Mouse (Mus musculus): ENCODE measurements at regions not wholly inside any gene's neighbourhood (a gene's known extent, or its start where the extent isn't known, plus 50 kb on each side); places are given as distances from the start of the nearest gene placed in this dataset.

DNA sequence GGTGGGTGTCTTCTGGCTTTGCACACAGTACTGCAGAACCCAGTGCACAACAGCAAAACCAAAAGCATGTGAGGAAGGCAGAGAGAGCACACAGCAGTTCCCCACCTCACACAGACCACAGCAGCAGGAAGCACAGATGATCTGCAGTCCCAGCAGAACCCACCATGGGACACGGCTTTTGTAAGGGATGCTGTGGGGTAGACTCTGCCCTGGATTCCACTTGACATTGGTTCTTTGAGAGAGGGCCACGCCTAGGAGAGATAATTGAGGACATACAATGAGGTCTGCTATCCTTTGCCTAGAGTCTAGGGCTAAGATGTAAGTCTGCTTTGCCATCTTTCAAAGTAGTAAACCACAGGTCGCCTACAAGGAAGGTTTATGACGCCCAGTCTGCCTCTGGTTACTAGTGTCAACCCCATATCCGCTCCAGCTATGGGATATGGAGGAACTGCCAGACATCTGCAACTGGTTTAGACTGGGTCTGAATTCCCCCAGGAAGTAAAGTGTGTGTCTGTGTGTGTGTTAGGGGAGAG is 89.3 kb upstream of the Tnfaip3 start:
- Histone ChIP-seq H3K9me3 (replicated peaks) (no peaks in the 10 kb centered on the region), H3K4me1 (replicated peaks) (no peaks in the 10 kb centered on the region), H3K4me2 (no peak overlapping the region), H3K36me3 (replicated peaks) (no peaks in the 10 kb centered on the region), H3K27ac (replicated peaks) (no peak overlapping the region), H3K4me3 (replicated peaks) (no peak overlapping the region), H3K9ac (no peak overlapping the region), H3K27me3 (no peaks in the 10 kb centered on the region)
- WGBS (ENCODE audit: insufficient replicate concordance), result 25% methylated on average over 5 of the region's 5 CpGs
- no peak for ATAC-seq (ENCODE audit: insufficient read depth)

DNA sequence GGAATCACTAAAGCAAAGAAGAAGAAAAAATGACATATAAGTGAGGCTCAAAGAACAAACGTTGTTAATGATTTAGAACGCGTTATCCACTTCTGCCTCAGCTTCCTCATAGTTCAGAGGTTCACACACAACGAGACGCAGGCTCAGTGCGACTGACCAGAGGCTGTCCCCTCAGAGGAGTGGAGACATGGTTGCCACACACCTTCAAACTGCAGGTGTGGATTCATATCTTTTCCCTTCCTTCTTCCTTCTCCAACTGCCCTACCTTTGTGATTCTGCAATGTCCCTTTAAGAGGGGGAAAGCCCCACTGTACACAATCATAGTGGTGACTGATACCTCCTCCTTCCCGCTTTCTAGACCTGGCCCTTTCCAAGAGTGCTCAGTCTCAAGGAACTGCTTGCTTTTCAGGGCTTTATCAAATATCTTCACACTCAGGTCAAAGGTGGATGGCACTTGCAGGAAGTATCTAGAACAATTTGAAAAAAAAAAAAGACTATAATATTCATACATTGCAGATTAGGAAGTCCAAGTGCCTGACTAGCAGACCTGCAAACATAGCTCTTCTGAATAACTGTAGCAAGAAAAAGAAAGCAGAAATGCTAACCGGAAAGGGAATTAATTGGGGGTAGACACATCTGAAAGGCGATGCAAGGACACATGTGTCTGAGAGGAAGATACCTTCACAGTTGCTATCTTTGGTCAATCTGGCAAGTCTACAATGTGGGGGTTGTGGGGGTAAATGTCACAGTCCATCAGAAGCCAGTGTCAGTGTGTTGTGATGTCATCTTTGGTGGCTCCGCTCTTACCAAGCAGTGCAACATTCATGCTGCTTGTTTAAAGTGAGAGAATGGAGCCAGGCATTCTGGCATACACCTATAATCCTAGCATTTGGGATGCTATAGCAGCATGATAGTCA is 84.2 kb upstream of the Tnfaip3 start:
- WGBS (ENCODE audit: insufficient replicate concordance), result 45% methylated on average over 10 of the region's 10 CpGs
- no peak overlapping the region for H3K4me2 ChIP-seq
- no peaks in the 10 kb centered on the region for H3K9me3 ChIP-seq (replicated peaks)
- no peak for ATAC-seq (ENCODE audit: insufficient read depth)
- H3K4me3 ChIP-seq (replicated peaks), result no peak overlapping the region
- no peak overlapping the region for H3K27ac ChIP-seq (replicated peaks)
- no peaks in the 10 kb centered on the region for H3K27me3 ChIP-seq
- no peaks in the 10 kb centered on the region for H3K36me3 ChIP-seq (replicated peaks)
- no peak overlapping the region for H3K9ac ChIP-seq
- no peaks in the 10 kb centered on the region for H3K4me1 ChIP-seq (replicated peaks)

DNA sequence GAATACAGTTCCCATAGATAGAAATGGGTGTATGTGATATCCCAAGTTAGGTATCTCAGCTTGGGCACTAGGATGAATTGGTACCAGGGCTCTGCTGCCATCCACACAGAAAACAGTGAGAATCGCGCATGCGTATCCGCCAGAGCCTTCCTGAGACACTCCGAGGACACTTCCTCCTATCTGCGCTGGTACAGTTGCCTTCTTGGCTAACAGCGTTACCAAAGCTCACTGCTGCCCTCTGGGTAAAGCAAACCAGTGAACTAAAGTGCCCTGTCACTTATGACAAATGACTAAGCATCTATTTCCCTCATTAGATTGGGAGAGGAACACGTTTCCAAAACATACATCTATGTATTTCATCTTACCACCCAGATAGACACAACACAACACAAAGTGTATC is 78.8 kb upstream of the Tnfaip3 start:
- peak; percentile 42; the same call in 1 of the 2 replicates for ATAC-seq (ENCODE audit: insufficient read depth)
- 6% methylated on average over 8 of the region's 8 CpGs for WGBS (ENCODE audit: insufficient replicate concordance)

DNA sequence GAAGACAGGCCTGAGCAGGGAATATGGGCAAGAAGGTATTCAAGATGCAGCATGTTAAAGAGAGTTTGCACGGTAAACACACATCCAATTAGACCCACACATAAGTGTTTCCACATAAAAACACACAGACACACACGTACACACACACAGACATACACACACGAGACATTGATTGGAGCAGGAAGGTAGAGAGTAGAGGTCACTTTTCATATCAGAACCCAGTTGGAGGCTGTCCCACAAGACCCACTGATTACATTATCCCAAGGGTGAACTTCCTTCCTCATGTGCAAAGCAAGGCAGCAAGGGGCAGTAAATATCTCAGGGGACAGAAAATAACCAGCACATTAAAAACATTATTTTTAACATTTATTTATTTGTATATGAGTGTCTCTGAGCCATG is 78.2 kb upstream of the Tnfaip3 start:
- Histone ChIP-seq H3K9ac (no peak overlapping the region), H3K4me3 (replicated peaks) (no peak overlapping the region), H3K9me3 (replicated peaks) (no peaks in the 10 kb centered on the region), H3K27me3 (no peaks in the 10 kb centered on the region), H3K27ac (replicated peaks) (no peak overlapping the region), H3K4me1 (replicated peaks) (no peaks in the 10 kb centered on the region), H3K4me2 (no peak overlapping the region), H3K36me3 (replicated peaks) (no peaks in the 10 kb centered on the region)
- WGBS (ENCODE audit: insufficient replicate concordance), result 43% methylated on average over 3 of the region's 3 CpGs
- ATAC-seq (ENCODE audit: insufficient read depth), result no peak

More for the DNA sequence above, 78.8 kb upstream of the Tnfaip3 start:
- Histone ChIP-seq H3K27me3 (no peaks in the 10 kb centered on the region), H3K4me1 (replicated peaks) (no peaks in the 10 kb centered on the region), H3K4me3 (replicated peaks) (no peak overlapping the region), H3K9me3 (replicated peaks) (no peaks in the 10 kb centered on the region), H3K4me2 (no peak overlapping the region), H3K9ac (no peak overlapping the region), H3K27ac (replicated peaks) (no peak overlapping the region), H3K36me3 (replicated peaks) (no peaks in the 10 kb centered on the region)

DNA sequence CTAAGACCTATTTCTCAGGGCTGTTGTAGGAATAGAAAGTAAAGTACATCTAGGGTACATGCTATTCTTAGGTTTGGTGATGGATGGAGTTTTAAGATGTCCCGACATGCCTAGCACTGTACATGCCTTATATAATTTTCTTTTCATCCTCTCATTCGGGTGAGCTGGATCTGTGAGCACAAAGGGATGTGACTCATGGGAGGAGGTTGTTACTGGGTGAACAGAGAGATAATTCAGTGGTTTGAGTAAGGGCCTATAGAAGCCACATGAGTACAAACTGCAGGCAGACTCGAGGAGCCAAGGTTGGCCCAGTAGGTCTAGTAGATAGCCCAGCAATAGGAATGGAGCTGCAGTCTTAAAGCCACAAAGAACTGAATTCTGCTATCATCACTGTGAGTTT is 76.5 kb upstream of the Tnfaip3 start:
- H3K4me1 ChIP-seq (replicated peaks), result no peaks in the 10 kb centered on the region
- ATAC-seq (ENCODE audit: insufficient read depth), result no peak
- 55% methylated on average over 3 of the region's 3 CpGs for WGBS (ENCODE audit: insufficient replicate concordance)
- H3K27me3 ChIP-seq, result no peaks in the 10 kb centered on the region
- H3K27ac ChIP-seq (replicated peaks), result no peak overlapping the region
- no peak overlapping the region for H3K9ac ChIP-seq
- no peak overlapping the region for H3K4me3 ChIP-seq (replicated peaks)
- H3K36me3 ChIP-seq (replicated peaks), result no peaks in the 10 kb centered on the region
- H3K9me3 ChIP-seq (replicated peaks), result no peaks in the 10 kb centered on the region
- H3K4me2 ChIP-seq, result no peak overlapping the region

DNA sequence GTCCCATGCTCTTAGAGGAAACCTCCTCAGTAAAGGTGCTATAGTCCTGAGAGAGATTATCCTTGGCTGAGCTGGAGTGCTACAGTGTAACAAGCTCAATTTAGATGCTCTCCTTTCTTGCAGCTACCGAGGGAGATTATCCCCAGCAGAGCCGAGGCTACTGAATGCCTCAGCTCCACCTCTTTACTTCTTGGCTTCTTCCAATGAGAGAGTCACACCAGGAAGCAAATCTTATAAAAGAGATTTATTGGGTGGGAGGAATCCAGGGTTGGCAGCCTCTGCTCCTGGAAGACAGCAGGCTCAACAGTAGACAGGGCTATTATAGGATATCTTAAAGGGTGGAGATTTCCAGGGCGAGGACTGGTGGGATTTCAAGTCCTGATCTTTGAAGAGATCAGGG is 75.7 kb upstream of the Tnfaip3 start:
- Histone ChIP-seq H3K36me3 (replicated peaks) (no peaks in the 10 kb centered on the region), H3K9me3 (replicated peaks) (no peaks in the 10 kb centered on the region), H3K9ac (no peak overlapping the region), H3K27me3 (no peaks in the 10 kb centered on the region), H3K4me1 (replicated peaks) (no peaks in the 10 kb centered on the region), H3K4me2 (no peak overlapping the region), H3K27ac (replicated peaks) (no peak overlapping the region), H3K4me3 (replicated peaks) (no peak overlapping the region)
- WGBS (ENCODE audit: insufficient replicate concordance), result 68% methylated on average over 3 of the region's 3 CpGs
- no peak for ATAC-seq (ENCODE audit: insufficient read depth)

DNA sequence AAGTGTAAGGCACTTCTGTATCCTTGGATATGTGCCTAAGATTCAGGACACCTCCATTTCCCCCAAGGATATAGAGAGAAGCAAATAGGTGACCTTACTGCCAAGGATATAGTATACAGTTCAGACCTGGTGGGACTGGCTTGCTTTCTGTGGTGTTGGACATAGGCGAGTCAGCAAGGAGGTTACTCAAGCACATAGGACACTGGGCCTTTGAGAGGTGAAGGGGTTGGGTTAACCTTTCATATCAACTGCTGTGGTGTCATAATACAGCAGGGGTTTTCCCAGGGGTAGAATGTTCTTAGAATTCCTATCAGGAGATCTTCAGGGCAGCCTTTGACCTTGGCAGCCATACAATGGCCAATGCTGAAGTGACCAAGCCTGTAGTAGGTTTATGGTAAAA is 71.5 kb upstream of the Tnfaip3 start:
- Histone ChIP-seq H3K4me2 (no peak overlapping the region), H3K4me1 (replicated peaks) (no peaks in the 10 kb centered on the region), H3K36me3 (replicated peaks) (no peaks in the 10 kb centered on the region), H3K27me3 (no peaks in the 10 kb centered on the region), H3K27ac (replicated peaks) (no peak overlapping the region), H3K9ac (no peak overlapping the region), H3K4me3 (replicated peaks) (no peak overlapping the region), H3K9me3 (replicated peaks) (no peaks in the 10 kb centered on the region)
- ATAC-seq (ENCODE audit: insufficient read depth), result no peak
- WGBS (ENCODE audit: insufficient replicate concordance), result 62% methylated on average over 1 of the region's 1 CpGs

DNA sequence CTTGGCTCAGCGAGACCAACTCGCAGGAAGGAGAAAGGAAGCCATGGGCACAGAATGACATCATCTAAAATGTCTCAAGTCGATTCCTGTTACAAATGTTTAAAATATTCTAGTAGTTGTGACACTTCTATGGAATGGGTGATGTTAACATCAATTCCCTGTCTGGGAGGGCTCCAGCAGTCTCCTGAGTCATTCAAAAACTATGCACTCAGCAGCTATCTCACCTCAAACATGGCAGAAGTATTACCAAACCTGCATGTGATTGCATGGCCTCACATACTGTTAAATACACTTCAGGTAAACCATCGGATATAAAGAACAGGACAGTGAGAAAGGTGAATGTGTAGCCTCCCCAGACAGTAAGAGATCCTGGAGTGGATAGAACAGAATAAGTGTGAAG is 66.7 kb upstream of the Tnfaip3 start:
- Histone ChIP-seq H3K4me2 (no peak overlapping the region), H3K9ac (no peak overlapping the region), H3K4me3 (replicated peaks) (no peak overlapping the region), H3K27me3 (no peaks in the 10 kb centered on the region), H3K4me1 (replicated peaks) (no peaks in the 10 kb centered on the region), H3K27ac (replicated peaks) (no peak overlapping the region), H3K36me3 (replicated peaks) (no peaks in the 10 kb centered on the region), H3K9me3 (replicated peaks) (no peaks in the 10 kb centered on the region)
- ATAC-seq (ENCODE audit: insufficient read depth), result no peak
- WGBS (ENCODE audit: insufficient replicate concordance), result 63% methylated on average over 4 of the region's 4 CpGs

DNA sequence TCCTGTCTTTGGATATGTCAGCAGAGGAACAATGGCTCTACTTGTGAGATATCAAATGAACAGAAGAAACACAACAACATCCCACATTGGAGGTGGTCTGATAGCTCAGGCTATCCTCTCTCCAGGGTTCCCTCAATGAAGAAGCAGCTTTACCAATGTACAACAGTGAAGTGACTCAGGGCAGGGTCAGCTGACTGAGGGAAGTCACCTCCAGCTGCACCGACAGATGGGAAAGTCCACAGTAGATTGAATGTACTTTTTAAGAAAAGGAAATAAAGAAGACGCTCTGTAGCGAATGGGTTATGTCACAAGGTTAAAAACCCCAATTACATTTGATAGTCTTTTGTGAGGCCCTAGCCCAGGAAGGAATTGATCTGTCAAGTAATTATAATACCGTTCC is 62.6 kb upstream of the Tnfaip3 start:
- Histone ChIP-seq H3K4me3 (replicated peaks) (no peak overlapping the region), H3K36me3 (replicated peaks) (no peaks in the 10 kb centered on the region), H3K4me1 (replicated peaks) (no peaks in the 10 kb centered on the region), H3K27ac (replicated peaks) (no peak overlapping the region), H3K27me3 (no peaks in the 10 kb centered on the region), H3K9me3 (replicated peaks) (no peaks in the 10 kb centered on the region), H3K9ac (no peak overlapping the region), H3K4me2 (no peak overlapping the region)
- no peak for ATAC-seq (ENCODE audit: insufficient read depth)
- WGBS (ENCODE audit: insufficient replicate concordance), result 74% methylated on average over 4 of the region's 4 CpGs

DNA sequence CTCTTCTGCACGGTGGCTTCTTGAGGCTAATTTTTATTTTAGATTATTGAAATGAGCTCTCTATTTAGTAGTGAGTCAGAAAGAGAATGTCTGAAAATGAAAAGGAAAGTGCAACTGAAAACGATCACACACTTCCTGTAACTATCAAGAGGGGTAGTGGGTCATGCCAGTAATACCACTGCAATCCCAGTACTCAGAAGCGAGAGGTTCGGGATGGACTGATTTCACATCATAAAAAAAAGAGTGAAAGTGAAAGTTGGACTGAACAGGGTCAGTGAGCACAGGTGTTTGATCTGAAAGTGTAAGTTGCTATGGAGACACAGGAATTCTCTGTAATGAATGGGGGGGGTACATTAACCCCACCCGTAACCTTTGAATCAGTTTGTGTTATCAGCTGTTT is 52.9 kb upstream of the Tnfaip3 start:
- no peak overlapping the region for H3K4me2 ChIP-seq
- H3K36me3 ChIP-seq (replicated peaks), result no peaks in the 10 kb centered on the region
- H3K4me1 ChIP-seq (replicated peaks), result peaks cover 14% of the 10 kb centered on the region; the same call in 1 of the 2 replicates
- H3K4me3 ChIP-seq (replicated peaks), result no peak overlapping the region
- no peak overlapping the region for H3K9ac ChIP-seq
- no peaks in the 10 kb centered on the region for H3K27me3 ChIP-seq
- no peak overlapping the region for H3K27ac ChIP-seq (replicated peaks)
- no peaks in the 10 kb centered on the region for H3K9me3 ChIP-seq (replicated peaks)
- 55% methylated on average over 5 of the region's 5 CpGs for WGBS (ENCODE audit: insufficient replicate concordance)
- no peak for ATAC-seq (ENCODE audit: insufficient read depth)

DNA sequence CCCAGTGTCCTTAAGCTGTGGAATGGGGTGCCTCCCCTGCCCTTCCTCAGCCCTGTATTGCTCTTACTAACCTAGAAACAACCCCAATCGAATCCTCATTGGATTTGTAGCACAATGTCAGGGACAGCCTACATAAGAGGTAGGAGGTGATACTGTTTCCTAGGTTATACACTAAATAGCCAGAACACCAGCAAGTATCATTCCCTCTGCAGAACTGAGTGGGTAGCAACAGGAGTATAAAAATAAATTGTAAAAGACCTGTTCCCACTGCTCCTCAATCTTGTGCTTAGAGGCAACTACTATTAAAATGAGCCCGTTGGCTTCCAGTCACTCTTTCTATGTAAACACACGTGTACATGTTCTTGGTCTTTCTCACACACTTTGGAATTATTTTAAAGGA is 52.2 kb upstream of the Tnfaip3 start:
- H3K4me1 ChIP-seq (replicated peaks), result peaks cover 22% of the 10 kb centered on the region
- 56% methylated on average over 3 of the region's 3 CpGs for WGBS (ENCODE audit: insufficient replicate concordance)
- H3K36me3 ChIP-seq (replicated peaks), result no peaks in the 10 kb centered on the region
- ATAC-seq (ENCODE audit: insufficient read depth), result no peak
- H3K27me3 ChIP-seq, result no peaks in the 10 kb centered on the region
- H3K9ac ChIP-seq, result no peak overlapping the region
- H3K27ac ChIP-seq (replicated peaks), result no peak overlapping the region
- H3K4me2 ChIP-seq, result no peak overlapping the region
- H3K9me3 ChIP-seq (replicated peaks), result no peaks in the 10 kb centered on the region
- H3K4me3 ChIP-seq (replicated peaks), result no peak overlapping the region

Data from liver, embryonic 15.5 days (tissue).